Mouse (Mus musculus): ENCODE measurements around the gene Col26a1. TPM values are rescaled to one million over a fixed set of nuclear protein-coding genes. Genes with fewer than 3 reads are reported as not detected.

Gene Col26a1
- polyA plus RNA-seq, 1 experiment from 2014 or later: not detected

- H3K4me3 ChIP-seq (ENCODE audit: low read depth, low read length): no peak overlapping the region
- TF ChIP-seq EP300 (IDR thresholded peaks at IDR 0.05; ENCODE audit: low read depth): no peak
- no peak for TF ChIP-seq CTCF (IDR thresholded peaks at IDR 0.05; ENCODE audit: low read depth)
- H3K27me3 ChIP-seq (ENCODE audit: insufficient read depth, low read length): no peaks in the 10 kb centered on the region
- no peaks in the 10 kb centered on the region; the same call in 1 of the 2 replicates for H3K4me1 ChIP-seq (ENCODE audit: insufficient read depth)
- no peak overlapping the region for H3K27ac ChIP-seq (ENCODE audit: low read depth)
- H3K36me3 ChIP-seq (replicated peaks; ENCODE audit: insufficient read depth, low read length): no peaks in the 10 kb centered on the region
- 30% methylated on average over 3 of the region's 3 CpGs for WGBS (ENCODE audit: insufficient replicate concordance)
- no peak overlapping the region for H3K4me2 ChIP-seq (ENCODE audit: low read depth, low read length)
- H3K9me3 ChIP-seq (ENCODE audit: low read length): no peaks in the 10 kb centered on the region
- no peak overlapping the region for H3K9ac ChIP-seq (replicated peaks)
- DNase-seq (no peak), ATAC-seq (no peak)
Observed at GRCm38 (mm10) chr5:136702159-136702725, 180.8 kb downstream of the Col26a1 start.

DNA sequence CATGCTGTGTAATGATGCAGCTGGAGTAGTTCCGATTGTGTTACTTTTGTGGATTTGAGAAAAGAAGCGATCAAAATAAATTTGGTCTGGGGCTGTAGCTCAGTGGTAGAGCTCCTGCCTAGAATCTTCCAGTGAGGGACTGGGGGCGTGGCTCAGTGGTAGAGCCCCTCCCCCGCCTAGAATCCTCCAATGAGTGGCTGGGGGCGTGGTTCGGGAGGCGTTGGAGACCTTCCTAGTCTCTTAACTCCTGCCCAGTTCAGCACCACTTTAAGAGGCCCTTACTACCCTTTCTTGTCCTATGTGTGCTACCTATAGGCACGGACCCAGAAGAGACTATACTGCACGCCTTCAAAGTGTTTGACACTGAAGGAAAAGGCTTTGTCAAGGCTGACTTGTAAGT, 185.4 kb downstream of the Col26a1 start:
- Histone ChIP-seq H3K4me3 (ENCODE audit: low read depth, low read length) (no peak overlapping the region), H3K9ac (replicated peaks) (no peak overlapping the region), H3K36me3 (replicated peaks; ENCODE audit: insufficient read depth, low read length) (no peaks in the 10 kb centered on the region), H3K4me2 (ENCODE audit: low read depth, low read length) (no peak overlapping the region), H3K27ac (ENCODE audit: low read depth) (no peak overlapping the region), H3K27me3 (ENCODE audit: insufficient read depth, low read length) (no peaks in the 10 kb centered on the region), H3K4me1 (ENCODE audit: insufficient read depth) (no peaks in the 10 kb centered on the region; the same call in 1 of the 2 replicates), H3K9me3 (ENCODE audit: low read length) (no peaks in the 10 kb centered on the region)
- ATAC-seq: no peak
- no peak for DNase-seq
- no peak for TF ChIP-seq EP300 (IDR thresholded peaks at IDR 0.05; ENCODE audit: low read depth)
- no peak for TF ChIP-seq CTCF (IDR thresholded peaks at IDR 0.05; ENCODE audit: low read depth)
- 73% methylated on average over 9 of the region's 9 CpGs for WGBS (ENCODE audit: insufficient replicate concordance)

- H3K27me3 ChIP-seq (ENCODE audit: insufficient read depth, low read length): no peaks in the 10 kb centered on the region
- ATAC-seq (no peak), DNase-seq (no peak)
- no peak overlapping the region for H3K27ac ChIP-seq (ENCODE audit: low read depth)
- TF ChIP-seq CTCF (IDR thresholded peaks at IDR 0.05; ENCODE audit: low read depth) (no peak), EP300 (IDR thresholded peaks at IDR 0.05; ENCODE audit: low read depth) (no peak)
- H3K36me3 ChIP-seq (replicated peaks; ENCODE audit: insufficient read depth, low read length): no peaks in the 10 kb centered on the region
- H3K4me2 ChIP-seq (ENCODE audit: low read depth, low read length): no peak overlapping the region
- WGBS (ENCODE audit: insufficient replicate concordance): 77% methylated on average over 5 of the region's 5 CpGs
- H3K9me3 ChIP-seq (ENCODE audit: low read length): no peaks in the 10 kb centered on the region
- no peak overlapping the region for H3K9ac ChIP-seq (replicated peaks)
- H3K4me1 ChIP-seq (ENCODE audit: insufficient read depth): no peaks in the 10 kb centered on the region
- H3K4me3 ChIP-seq (ENCODE audit: low read depth, low read length): no peak overlapping the region
Observed at GRCm38 (mm10) chr5:136696516-136696915, 186.5 kb downstream of the Col26a1 start.

GRCm38 (mm10) chr5:136694976-136695375, 188.0 kb downstream of the Col26a1 start:
- Histone ChIP-seq H3K9ac (replicated peaks) (no peak overlapping the region), H3K4me2 (ENCODE audit: low read depth, low read length) (no peak overlapping the region), H3K36me3 (replicated peaks; ENCODE audit: insufficient read depth, low read length) (no peaks in the 10 kb centered on the region), H3K27me3 (ENCODE audit: insufficient read depth, low read length) (no peaks in the 10 kb centered on the region), H3K27ac (ENCODE audit: low read depth) (no peak overlapping the region), H3K4me3 (ENCODE audit: low read depth, low read length) (no peak overlapping the region), H3K9me3 (ENCODE audit: low read length) (no peaks in the 10 kb centered on the region), H3K4me1 (ENCODE audit: insufficient read depth) (no peaks in the 10 kb centered on the region)
- 53% methylated on average over 5 of the region's 6 CpGs for WGBS (ENCODE audit: insufficient replicate concordance)
- ATAC-seq: no peak
- DNase-seq: no peak
- no peak for TF ChIP-seq CTCF (IDR thresholded peaks at IDR 0.05; ENCODE audit: low read depth)
- no peak for TF ChIP-seq EP300 (IDR thresholded peaks at IDR 0.05; ENCODE audit: low read depth)

DNA sequence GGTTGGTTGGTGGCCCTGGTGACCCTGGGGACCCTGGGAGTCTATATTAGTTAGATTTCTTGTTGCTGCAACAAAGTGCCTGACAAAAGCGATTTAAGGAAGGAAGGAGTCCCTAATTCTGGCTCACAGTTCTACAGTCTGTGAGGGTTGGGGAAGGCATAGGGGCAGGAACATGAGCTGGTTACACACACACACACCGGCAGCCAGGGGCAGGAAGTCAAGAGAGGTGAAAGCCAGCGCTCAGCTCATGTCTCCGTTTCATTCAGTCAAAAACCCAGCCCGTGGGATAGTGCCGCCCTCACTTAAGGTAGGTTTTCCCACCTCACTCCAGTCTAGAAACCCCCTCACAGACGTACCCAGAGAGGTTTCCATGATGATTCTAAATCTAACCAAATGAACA, 189.6 kb downstream of the Col26a1 start:
- Histone ChIP-seq H3K4me2 (ENCODE audit: low read depth, low read length) (no peak overlapping the region), H3K27ac (ENCODE audit: low read depth) (no peak overlapping the region), H3K9ac (replicated peaks) (no peak overlapping the region), H3K27me3 (ENCODE audit: insufficient read depth, low read length) (no peaks in the 10 kb centered on the region), H3K4me3 (ENCODE audit: low read depth, low read length) (no peak overlapping the region), H3K9me3 (ENCODE audit: low read length) (no peaks in the 10 kb centered on the region), H3K4me1 (ENCODE audit: insufficient read depth) (no peaks in the 10 kb centered on the region), H3K36me3 (replicated peaks; ENCODE audit: insufficient read depth, low read length) (no peaks in the 10 kb centered on the region)
- no peak for TF ChIP-seq CTCF (IDR thresholded peaks at IDR 0.05; ENCODE audit: low read depth)
- TF ChIP-seq EP300 (IDR thresholded peaks at IDR 0.05; ENCODE audit: low read depth): no peak
- ATAC-seq (no peak), DNase-seq (no peak)
- 41% methylated on average over 7 of the region's 7 CpGs for WGBS (ENCODE audit: insufficient replicate concordance)

GRCm38 (mm10) chr5:136692784-136693183, 190.2 kb downstream of the Col26a1 start, which contains the start of gene Myl10:
TSS of gene Myl10 (plus strand) at chr5:136693146.
- 64% methylated on average over 4 of the region's 4 CpGs for WGBS (ENCODE audit: insufficient replicate concordance)
- ATAC-seq: no peak

More at GRCm38 (mm10) chr5:136692784-136693183, 190.2 kb downstream of the Col26a1 start, which contains the start of gene Myl10:
- no peak within 1 kb of the TSS for H3K27ac ChIP-seq (ENCODE audit: low read depth)
- no peaks in the 10 kb centered on the region for H3K27me3 ChIP-seq (ENCODE audit: insufficient read depth, low read length)
- no peak for TF ChIP-seq EP300 (IDR thresholded peaks at IDR 0.05; ENCODE audit: low read depth)
- TF ChIP-seq CTCF (IDR thresholded peaks at IDR 0.05; ENCODE audit: low read depth): no peak
- DNase-seq: no peak
- H3K9ac ChIP-seq (replicated peaks): no peak within 1 kb of the TSS
- no peaks in the 10 kb centered on the region for H3K36me3 ChIP-seq (replicated peaks; ENCODE audit: insufficient read depth, low read length)
- H3K4me2 ChIP-seq (ENCODE audit: low read depth, low read length): no peak within 1 kb of the TSS
- no peaks in the 10 kb centered on the region for H3K9me3 ChIP-seq (ENCODE audit: low read length)
- no peaks in the 10 kb centered on the region for H3K4me1 ChIP-seq (ENCODE audit: insufficient read depth)
- no peak within 1 kb of the TSS for H3K4me3 ChIP-seq (ENCODE audit: low read depth, low read length)

Other genes with a start within 250 kb of the Col26a1 start
- gene Myl10, start 190.1 kb downstream of the Col26a1 start, polyA plus RNA-seq (2015; fragmentation: Nextera tagmentation; extraction: Ambion mirVana): not detected in 2 replicates
- gene Ift22, start 24.9 kb upstream of the Col26a1 start, polyA plus RNA-seq (2015; fragmentation: Nextera tagmentation; extraction: Ambion mirVana): 9.8 and 11.5 TPM in 2 replicates
- gene Fis1, start 70.1 kb upstream of the Col26a1 start, polyA plus RNA-seq (2015; fragmentation: Nextera tagmentation; extraction: Ambion mirVana): 173 and 176 TPM in 2 replicates
- 6.7 and 7.0 TPM in 2 replicates for gene Cldn15, start 83.4 kb upstream of the Col26a1 start, polyA plus RNA-seq (2015; fragmentation: Nextera tagmentation; extraction: Ambion mirVana)
- gene Plod3, start 103.8 kb upstream of the Col26a1 start, polyA plus RNA-seq (2015; fragmentation: Nextera tagmentation; extraction: Ambion mirVana): 7.6 and 8.8 TPM in 2 replicates
- 44.1 and 47.2 TPM in 2 replicates for gene Znhit1, start 104.8 kb upstream of the Col26a1 start, polyA plus RNA-seq (2015; fragmentation: Nextera tagmentation; extraction: Ambion mirVana)
- not detected in 2 replicates for gene Vgf, start 143.2 kb upstream of the Col26a1 start, polyA plus RNA-seq (2015; fragmentation: Nextera tagmentation; extraction: Ambion mirVana)
- gene Ap1s1, start 162.9 kb upstream of the Col26a1 start, polyA plus RNA-seq (2015; fragmentation: Nextera tagmentation; extraction: Ambion mirVana): 57.9 and 60.7 TPM in 2 replicates
- gene Serpine1, start 189.1 kb upstream of the Col26a1 start, polyA plus RNA-seq (2015; fragmentation: Nextera tagmentation; extraction: Ambion mirVana): 0.23 and 0.25 TPM in 2 replicates
- 6.4 and 7.4 TPM in 2 replicates for gene Trim56, start 233.0 kb upstream of the Col26a1 start, polyA plus RNA-seq (2015; fragmentation: Nextera tagmentation; extraction: Ambion mirVana)